Mouse (Mus musculus) thymus, adult 2 months (tissue): ENCODE data around the gene F11.

ENCODE experiments used
- CTCF ChIP-seq: fragments of 200-500 bp; IDR thresholded peaks from 2 replicates; pipeline ENCODE4 v1.5.1; 2012; ENCODE audit warnings: mild to moderate bottlenecking, control low read depth, low read length, moderate library complexity, borderline replicate concordance; ENCODE audit not compliant: control insufficient read depth, poor library complexity, insufficient read depth; ENCODE audit errors: extremely low read depth
- POLR2A ChIP-seq: fragments of 200-500 bp; IDR thresholded peaks from 2 replicates; pipeline ENCODE4 v1.6.1; 2012; ENCODE audit warnings: mild to moderate bottlenecking, low read length, control low read depth, moderate library complexity; ENCODE audit not compliant: control insufficient read depth, poor library complexity, insufficient read depth; ENCODE audit errors: extremely low read depth

- no peak for TF ChIP-seq CTCF
- no peak for TF ChIP-seq POLR2A
Measured at GRCm38 (mm10) chr8:45195954-45196526, 65.8 kb downstream of the F11 start.
